Mouse (Mus musculus) G1E (cell line): Measurements from ENCODE around the gene Rgsl1.

Source experiments
- CTCF ChIP-seq: IDR thresholded peaks from 2 replicates; pipeline ENCODE4 v1.5.1; 2012; ENCODE audit warnings: low read depth, low read length, inconsistent platforms, mixed read lengths
- GATA1 ChIP-seq: IDR thresholded peaks from 2 replicates; pipeline ENCODE4 v1.6.1; 2012; ENCODE audit warnings: borderline replicate concordance, low read length, inconsistent platforms, mixed read lengths

DNA sequence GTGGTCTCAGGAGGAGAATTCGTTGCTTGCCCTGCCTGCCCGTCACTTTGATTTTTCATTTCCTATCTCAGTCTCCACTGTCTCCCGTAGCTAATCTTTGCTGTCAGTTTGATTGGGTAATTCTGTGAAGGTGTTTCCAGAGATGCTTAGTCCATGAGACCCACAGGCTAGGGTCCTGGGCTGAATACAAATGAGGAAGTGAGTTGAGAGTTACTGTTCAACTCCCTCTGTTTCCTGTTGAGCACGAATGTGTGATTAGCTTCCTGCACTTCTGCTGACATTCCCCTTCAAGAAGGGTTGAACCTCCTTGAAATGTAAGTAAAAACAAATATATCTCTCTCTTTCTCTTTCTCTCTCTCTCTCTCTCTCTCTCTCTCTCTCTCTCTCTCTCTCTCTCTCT is 58.3 kb downstream of the Rgsl1 start:
- TF ChIP-seq CTCF (no peak), GATA1 (no peak)
